Mouse (Mus musculus) granulocyte monocyte progenitor cell, adult 5-6 weeks (primary cell): ENCODE measurements around the gene Mybpc1. TPM values are rescaled to one million over a fixed set of nuclear protein-coding genes. Genes with fewer than 3 reads are reported as not detected.
A peak's percentile ranks its signal among the peaks of the same experiment; 100 is the strongest.
"Not testable (repeated sequence)": the region's sequence is repeated elsewhere in the genome, so short reads cannot be mapped to it uniquely, and the experiment has no call there.

Source experiments
- ATAC-seq: replicated peaks from 2 replicates; pipeline ENCODE4 v1.8.0; 2016; ENCODE audit warnings: mild to moderate bottlenecking, moderate TSS enrichment, inconsistent platforms; ENCODE audit not compliant: poor library complexity, severe bottlenecking
- total RNA-seq, 2 experiments: library from RNA; stranded (forward) in 1 of 2; stranded (reverse) in 1 of 2; fragments of 200-712, 200-1000 nt in 1 of 2; fragments of >200 nt in 1 of 2; fragmentation: Nextera tagmentation in 1 of 2; gene quantifications; 2 replicates each; pipeline ENCODE4 v1.2.3; 2014 to 2017

Gene Mybpc1
- total RNA-seq, 2 experiments from 2014 or later = not detected

GRCm38 (mm10) chr10:88557046-88557445 lies 47.9 kb downstream of the Mybpc1 start:
- ATAC-seq = no peak

GRCm38 (mm10) chr10:88552738-88553137 lies 52.2 kb downstream of the Mybpc1 start:
- peak; percentile 50; the same call in 1 of the 2 replicates for ATAC-seq

- no peak; the same call in 1 of the 2 replicates for ATAC-seq
Observed at GRCm38 (mm10) chr10:88550225-88550624, 54.7 kb downstream of the Mybpc1 start.

- ATAC-seq = no peak
Observed at GRCm38 (mm10) chr10:88547635-88548034, 57.3 kb downstream of the Mybpc1 start.

GRCm38 (mm10) chr10:88530631-88531030 lies 74.3 kb downstream of the Mybpc1 start:
- ATAC-seq = no peak

DNA sequence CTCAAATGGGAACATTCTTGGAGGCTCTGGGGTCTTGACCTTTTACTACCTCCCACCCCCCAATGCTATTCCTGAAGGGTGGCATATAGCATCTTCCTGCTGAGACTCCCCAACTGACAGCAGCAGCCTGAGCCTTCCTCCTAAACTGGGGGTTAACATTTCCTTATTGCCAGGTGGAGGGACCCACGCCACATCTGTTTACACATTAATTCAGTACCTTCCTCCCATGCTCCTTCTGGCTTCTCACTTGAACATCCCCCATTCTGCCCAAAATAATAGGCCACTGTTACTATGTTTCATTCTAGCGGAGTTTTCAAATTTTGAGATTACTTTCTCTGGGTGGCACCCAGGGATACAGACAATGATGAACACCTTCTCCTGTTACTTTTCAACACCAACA lies 80.9 kb downstream of the Mybpc1 start:
- no peak for ATAC-seq

DNA sequence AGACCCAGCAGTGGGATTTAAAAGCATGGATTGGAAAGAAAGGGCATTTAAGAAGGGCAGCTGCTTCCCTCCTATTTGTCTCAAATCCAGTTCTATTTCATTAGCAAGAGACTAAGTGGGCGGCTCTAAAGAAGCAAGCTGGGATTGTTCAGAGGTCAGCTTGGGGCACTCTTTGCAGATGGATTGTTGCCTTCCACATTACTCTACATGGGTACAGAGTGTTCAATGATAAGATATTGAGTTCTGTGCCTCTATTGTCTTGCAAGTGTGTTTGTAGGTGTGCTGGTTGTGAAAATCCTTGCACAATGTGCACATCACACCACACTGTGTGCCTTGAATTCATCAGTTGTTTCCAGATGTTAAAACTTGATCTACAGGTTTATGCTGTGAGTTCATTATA lies 81.7 kb downstream of the Mybpc1 start:
- no peak for ATAC-seq

DNA sequence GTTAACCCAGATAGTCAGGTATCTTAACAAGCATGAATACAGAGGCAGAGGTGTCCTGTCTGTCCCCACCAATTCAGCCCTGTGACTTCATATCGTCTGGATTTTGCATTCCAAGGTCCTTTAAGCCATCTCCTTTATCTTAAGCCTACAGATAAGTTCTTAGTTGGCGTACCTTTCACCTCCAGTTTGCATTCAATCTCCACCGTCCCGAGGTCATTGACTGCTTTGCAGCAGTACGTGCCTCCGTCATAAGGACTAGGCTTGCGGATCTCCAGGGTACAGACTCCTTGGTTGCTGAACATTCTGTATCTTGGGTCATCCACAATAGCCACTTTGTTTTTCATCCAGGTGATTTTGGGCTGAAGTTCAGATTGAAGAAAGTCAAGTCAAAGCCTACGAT lies 82.2 kb downstream of the Mybpc1 start:
- no peak for ATAC-seq

DNA sequence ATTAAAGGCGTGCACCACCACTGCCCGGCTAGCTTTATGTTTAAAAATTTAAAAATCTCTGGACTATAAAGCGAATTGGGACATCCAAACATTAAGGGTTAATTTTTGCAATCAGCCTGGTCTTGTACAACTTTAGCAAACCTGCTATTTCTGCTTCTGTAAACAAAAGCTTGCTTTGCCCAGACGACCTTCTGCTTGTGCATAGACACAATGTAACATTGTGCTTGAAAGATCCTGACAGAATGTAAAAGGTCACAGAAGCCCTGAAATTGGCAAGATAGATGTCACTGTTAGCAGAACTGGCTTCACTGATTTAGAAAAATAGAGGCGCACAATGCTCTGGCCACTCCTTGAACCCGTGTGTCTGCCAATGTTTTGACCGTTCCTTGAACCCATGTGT lies 89.9 kb downstream of the Mybpc1 start:
- not testable (repeated sequence) for ATAC-seq

- peak; percentile 94 for ATAC-seq
Observed at GRCm38 (mm10) chr10:88514495-88514894, 90.5 kb downstream of the Mybpc1 start.

DNA sequence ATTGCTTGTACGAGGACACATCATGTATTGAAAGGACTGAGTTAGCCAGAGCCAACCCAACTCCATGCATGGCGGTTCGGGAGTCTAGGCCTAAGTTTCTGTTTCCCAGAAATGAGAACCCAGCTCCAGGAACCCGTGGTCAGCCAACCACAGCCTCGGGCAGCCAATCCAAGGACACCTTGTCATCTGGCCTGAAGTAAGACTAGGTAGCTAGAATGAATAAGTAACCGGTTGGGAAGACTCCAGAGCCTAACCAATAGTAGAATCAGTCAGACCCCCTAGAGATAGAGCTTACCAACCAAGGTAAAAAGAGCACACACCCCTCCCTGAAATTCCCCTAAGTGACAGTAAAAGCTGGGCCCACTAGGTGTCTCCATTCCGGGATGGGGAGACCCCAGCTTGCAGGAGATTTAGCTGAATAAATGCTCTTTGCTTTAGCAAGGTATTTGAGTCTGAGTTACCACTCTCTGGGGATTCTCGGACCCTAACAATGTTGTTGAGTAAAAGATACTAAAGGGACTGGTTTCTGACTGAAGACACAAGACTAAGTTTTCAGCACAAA lies 91.3 kb downstream of the Mybpc1 start:
- ATAC-seq = peak; percentile 49

- ATAC-seq = no peak
Observed at GRCm38 (mm10) chr10:88511355-88511754, 93.6 kb downstream of the Mybpc1 start.

GRCm38 (mm10) chr10:88510503-88511271 lies 94.3 kb downstream of the Mybpc1 start:
- peak; percentile 34 for ATAC-seq

GRCm38 (mm10) chr10:88507691-88508143 lies 97.2 kb downstream of the Mybpc1 start:
- peak; percentile 26 for ATAC-seq

GRCm38 (mm10) chr10:88505256-88505655 lies 99.7 kb downstream of the Mybpc1 start:
- no peak for ATAC-seq

GRCm38 (mm10) chr10:88504481-88504880 lies 100.5 kb downstream of the Mybpc1 start:
- peak; percentile 81 for ATAC-seq

DNA sequence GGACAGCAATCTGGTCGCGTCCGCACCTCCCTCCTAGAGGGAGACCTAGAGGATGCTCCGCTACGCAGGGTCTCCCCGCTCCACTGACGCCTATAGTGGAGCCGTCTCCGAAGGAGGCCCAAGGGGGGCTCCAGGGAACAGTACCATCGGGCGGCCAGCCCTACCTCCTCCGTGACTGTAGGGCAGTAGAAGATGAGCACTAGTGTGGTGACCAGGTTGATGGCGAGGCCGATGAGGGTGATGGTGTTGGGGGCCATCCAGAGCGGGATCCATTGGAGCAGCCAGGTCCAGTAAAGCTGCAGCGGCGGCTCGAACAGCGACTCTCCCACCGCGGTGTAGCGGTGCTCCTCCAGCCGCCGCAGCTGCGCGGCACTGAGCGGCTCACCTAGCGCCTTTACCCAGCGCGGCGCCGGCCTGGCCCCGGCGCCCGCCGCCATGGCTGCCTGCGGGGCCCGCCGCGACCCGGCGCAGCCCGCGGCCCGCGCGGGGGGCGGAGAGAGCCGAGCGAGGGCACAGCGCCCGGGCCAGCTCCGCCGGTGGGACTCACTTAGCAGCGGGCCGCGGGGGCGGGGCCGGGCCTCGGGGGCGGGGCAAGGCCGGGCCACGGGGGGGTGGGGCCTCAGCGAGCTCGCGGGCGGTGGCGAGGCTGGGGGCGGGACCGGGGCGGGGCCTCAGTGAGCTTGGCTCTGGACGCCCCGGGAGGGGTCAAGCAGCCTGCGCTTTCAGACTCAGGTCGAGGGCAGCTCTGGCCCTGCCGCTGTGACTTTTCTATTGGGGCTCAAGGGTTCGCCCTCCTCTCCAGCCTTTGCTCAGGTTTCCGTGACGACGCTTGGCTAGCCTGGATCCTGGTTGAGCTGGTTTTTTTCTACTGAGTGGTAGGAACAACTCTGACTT lies 101.3 kb downstream of the Mybpc1 start, which contains the start of gene Chpt1:
Gene Chpt1 (minus strand): TSS at position 653 of the 894 bp plus-strand sequence.
- peak; percentile 64 for ATAC-seq

DNA sequence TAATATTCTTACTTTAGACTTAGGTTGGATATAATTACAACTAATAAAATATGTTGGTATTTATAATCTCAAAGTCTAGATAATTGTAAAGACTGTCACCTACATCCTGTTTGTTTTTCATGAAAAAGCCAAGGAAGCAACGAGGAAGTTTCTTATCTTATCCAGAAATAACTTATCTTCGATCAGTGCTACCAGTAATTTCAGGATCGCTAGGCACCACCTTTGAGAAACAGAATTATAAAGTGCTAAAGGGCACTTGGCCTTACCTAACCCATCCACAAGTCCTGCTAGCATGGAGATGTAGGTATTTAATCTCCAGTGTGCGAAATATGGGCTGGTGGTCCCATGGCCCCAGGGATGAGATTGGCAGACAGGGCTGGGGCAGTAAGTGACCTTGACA lies 102.0 kb downstream of the Mybpc1 start:
- ATAC-seq = no peak

DNA sequence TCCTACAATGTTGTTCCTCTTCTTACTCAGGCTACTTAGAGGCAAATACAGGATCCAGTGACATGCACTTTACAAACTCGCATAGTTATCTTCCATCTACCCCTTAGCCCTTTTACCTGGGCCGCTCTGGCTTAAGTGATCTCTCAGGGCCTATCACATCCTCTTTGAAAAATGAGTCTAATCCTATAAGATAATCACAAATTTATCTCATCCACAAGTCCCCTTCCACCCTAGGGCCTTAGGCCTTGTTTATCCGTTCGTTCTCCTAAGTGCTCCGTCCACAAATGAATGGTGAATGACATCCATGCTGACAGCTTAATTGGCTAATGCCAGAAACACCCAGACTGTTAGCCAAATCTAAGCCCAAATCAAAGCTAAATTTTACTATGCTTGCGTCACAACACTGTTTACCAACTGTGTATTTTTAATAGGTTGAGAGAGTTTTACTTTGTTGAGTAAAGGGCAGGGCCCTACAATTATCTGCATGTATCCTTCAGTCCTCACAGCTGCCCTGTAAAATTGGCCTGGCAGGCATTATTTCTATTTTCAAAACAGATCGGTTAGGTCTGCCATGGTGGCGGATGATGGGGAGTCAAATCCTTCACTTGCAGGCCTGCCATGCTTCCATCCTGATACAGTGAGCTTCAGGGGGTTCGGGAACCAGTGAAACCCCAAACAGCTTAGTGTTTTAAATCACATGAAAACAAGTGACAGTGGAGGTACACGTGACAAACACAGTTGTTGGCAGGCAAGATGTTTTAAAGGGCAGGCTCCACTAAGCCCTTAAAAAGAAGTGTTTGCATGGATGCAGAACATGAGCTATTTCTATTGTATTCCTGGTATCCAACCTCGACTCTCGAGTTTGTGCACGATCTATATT lies 102.8 kb downstream of the Mybpc1 start:
- ATAC-seq = no peak

DNA sequence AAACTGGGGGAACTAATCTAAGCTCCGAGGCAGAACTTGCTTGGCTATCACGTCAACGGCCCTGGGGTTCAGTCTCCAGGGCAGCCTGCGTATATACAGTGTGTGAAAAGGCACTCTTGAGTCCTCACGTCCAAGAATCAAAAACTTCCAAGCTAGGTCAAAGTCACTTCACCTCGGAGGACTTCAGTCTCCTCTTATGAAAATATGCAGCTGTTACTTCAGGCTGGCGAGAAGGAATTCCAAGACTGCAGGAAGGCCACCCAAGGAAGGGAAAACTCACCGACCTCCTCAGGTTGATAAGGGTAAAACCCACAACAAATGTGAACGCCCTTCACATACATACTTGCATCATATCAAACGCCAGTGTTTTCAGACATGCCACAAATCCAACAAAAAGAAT lies 103.6 kb downstream of the Mybpc1 start:
- ATAC-seq = no peak
